Mouse (Mus musculus) lung, postnatal 0 days (tissue): ENCODE data around the gene Unc93a2.
"Not testable (repeated sequence)": the region's sequence is repeated elsewhere in the genome, so short reads cannot be mapped to it uniquely, and the experiment has no call there.

Experiments
- CTCF ChIP-seq: IDR thresholded peaks from 2 replicates; pipeline ENCODE4 v1.5.1; 2016; ENCODE audit warnings: antibody characterized with exemption, mild to moderate bottlenecking
- EP300 ChIP-seq: IDR thresholded peaks from 2 replicates; pipeline ENCODE4 v1.6.1; 2016; ENCODE audit warnings: antibody characterized with exemption, mild to moderate bottlenecking, control low read depth

DNA sequence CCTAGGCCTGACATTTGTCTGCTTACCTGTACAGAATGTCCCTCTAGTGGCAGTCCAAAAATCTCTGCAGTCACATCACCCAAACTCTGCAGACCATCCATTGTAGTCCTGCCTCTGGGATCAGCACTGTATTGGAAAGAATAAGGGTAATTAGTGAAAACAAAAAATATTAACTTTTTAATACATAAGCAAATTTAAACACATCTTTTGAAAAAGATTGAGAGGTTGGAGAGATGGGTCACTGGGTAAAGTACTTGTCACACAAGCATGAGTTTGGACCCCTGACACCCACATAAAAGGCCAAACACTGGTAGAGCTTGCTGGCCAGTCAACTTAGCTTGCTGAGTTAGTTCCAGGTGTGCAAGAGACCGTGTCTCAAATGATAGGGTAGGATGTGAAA is 32.7 kb downstream of the Unc93a2 start, which contains the start of gene Ttll2:
- TF ChIP-seq CTCF, EP300: not testable (repeated sequence)
